24 mouse cellular contexts compared by ENCODE assay signal in the genomic region with DNA sequence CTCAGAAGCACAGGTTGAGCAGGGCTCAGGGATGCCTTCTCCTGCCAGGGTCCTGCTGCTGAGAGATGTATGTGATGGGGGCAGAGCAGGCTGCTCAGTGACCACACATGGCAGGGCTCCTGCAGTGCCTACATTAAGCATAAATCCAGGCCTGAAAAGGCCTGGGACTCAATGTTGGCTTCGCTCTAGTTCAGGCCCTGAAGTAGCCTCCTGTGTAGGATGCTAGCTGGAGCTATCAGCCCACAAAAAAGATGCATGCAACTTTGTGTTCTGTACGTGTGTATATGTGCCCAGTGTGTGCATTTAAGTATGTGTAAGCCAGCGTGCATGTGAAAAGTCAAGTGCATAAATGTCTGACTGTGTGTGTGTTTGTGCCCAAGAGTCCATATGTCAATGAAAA. TPM values are rescaled to one million over a fixed set of nuclear protein-coding genes. Genes with fewer than 3 reads are reported as not detected.
DNase-seq lines count a peak whose midpoint lies in the region; ATAC-seq lines count a peak whose summit lies in the region.
"Had no signal": no experiment of that assay in that cellular context is flagged by ENCODE, and none has a peak within 500 bp of the region (broad histone marks: within the 10 kb centered on the region; RNA-seq: fewer than 3 reads in every experiment).

No protein-coding gene starts in this region.

- H3K9ac ChIP-seq in midbrain, embryonic 13.5 days (replicated peaks): no peak overlapping the region
- H3K9ac ChIP-seq: embryonic facial prominence, embryonic 13.5 days; embryonic facial prominence, embryonic 15.5 days; forebrain, embryonic 12.5 days had no signal

- no peak overlapping the region for H3K27ac ChIP-seq in midbrain, embryonic 13.5 days
- H3K27ac ChIP-seq: embryonic facial prominence, embryonic 13.5 days; embryonic facial prominence, embryonic 15.5 days; forebrain, embryonic 10.5 days; forebrain, embryonic 12.5 days had no signal

- H3K27me3 ChIP-seq in midbrain, embryonic 13.5 days: peaks cover 8% of the 10 kb centered on the region; the same call in 1 of the 2 replicates
- H3K27me3 ChIP-seq: embryonic facial prominence, embryonic 15.5 days had no signal

- peak; percentile 2 for DNase-seq in adrenal gland, postnatal 14 days
- DNase-seq in adrenal gland, adult 2 months: no peak
- peak; percentile 7 for DNase-seq in kidney, postnatal 10 days
- DNase-seq in kidney, postnatal 14 days: no peak
- DNase-seq in NIH3T3 (ENCODE audit: low read depth): peak; percentile 61
- DNase-seq: adrenal gland, adult 8-10 months; adrenal gland, postnatal 25 days; B cell, adult 2 months; cerebellum, adult 11 months; cerebellum, adult 8-10 months; cerebellum, adult 9-11 months; cerebellum, postnatal 14 days; cerebellum, postnatal 36 days; embryo, embryonic 11 days had no signal

- peaks cover 8% of the 10 kb centered on the region; the same call in 1 of the 2 replicates for H3K4me1 ChIP-seq in midbrain, embryonic 13.5 days (replicated peaks)

- H3K4me2 ChIP-seq in midbrain, embryonic 13.5 days (replicated peaks): no peak overlapping the region
- H3K4me2 ChIP-seq: embryonic facial prominence, embryonic 13.5 days; embryonic facial prominence, embryonic 15.5 days; forebrain, embryonic 12.5 days had no signal

- H3K36me3 ChIP-seq in midbrain, embryonic 13.5 days: no peaks in the 10 kb centered on the region
- H3K36me3 ChIP-seq: embryonic facial prominence, embryonic 13.5 days; embryonic facial prominence, embryonic 15.5 days; forebrain, embryonic 10.5 days; forebrain, embryonic 12.5 days; G1E had no signal

- ATAC-seq in midbrain, embryonic 13.5 days: no peak
- ATAC-seq: CD4-positive, CD25-positive, alpha-beta regulatory T cell, adult 4 months; forebrain, embryonic 14.5 days; forebrain, embryonic 16.5 days had no signal

- no peaks in the 10 kb centered on the region for H3K9me3 ChIP-seq in midbrain, embryonic 13.5 days
- H3K9me3 ChIP-seq: embryonic facial prominence, embryonic 13.5 days; embryonic facial prominence, embryonic 15.5 days; forebrain, embryonic 10.5 days; forebrain, embryonic 12.5 days; G1E had no signal

- no peak overlapping the region for H3K4me3 ChIP-seq in midbrain, embryonic 13.5 days (replicated peaks)
- H3K4me3 ChIP-seq: embryonic facial prominence, embryonic 13.5 days; embryonic facial prominence, embryonic 15.5 days; erythroblast, embryonic 14.5 days; forebrain, embryonic 10.5 days; forebrain, embryonic 12.5 days had no signal

- 85% methylated on average over 3 of the region's 3 CpGs for WGBS in midbrain, embryonic 13.5 days

RNA-seq across cellular contexts. Expression of gene Pim3, which starts 12.1 kb away (rescaled TPM):
- 70.9 and 76.5 TPM in 2 replicates for total RNA-seq in adrenal gland, postnatal 14 days (2021)
- 100 to 1,000 TPM in 1 of 2 experiments, 10 to 100 TPM in 1; 71.7 to 105 TPM for total RNA-seq in adrenal gland, adult 2 months (2021)
- 156 and 157 TPM in 2 replicates for polyA plus RNA-seq in adrenal gland, adult 2 months (2012; rRNA removed)
- polyA plus RNA-seq in midbrain, embryonic 13.5 days (2015; fragmentation: Nextera tagmentation; extraction: Ambion mirVana): 42.0 and 47.6 TPM in 2 replicates

RNA-seq across cellular contexts. Expression of gene Creld2, which starts 54.6 kb away (rescaled TPM):
- 33.0 and 35.0 TPM in 2 replicates for total RNA-seq in adrenal gland, postnatal 14 days (2021)
- total RNA-seq in adrenal gland, adult 2 months (2021): 10 to 100 TPM; 44.8 to 45.6 TPM
- 25.5 and 25.7 TPM in 2 replicates for polyA plus RNA-seq in adrenal gland, adult 2 months (2012; rRNA removed)
- polyA plus RNA-seq in midbrain, embryonic 13.5 days (2015; fragmentation: Nextera tagmentation; extraction: Ambion mirVana): 55.7 and 56.2 TPM in 2 replicates

RNA-seq across cellular contexts. Expression of gene Alg12, which starts 54.9 kb away (rescaled TPM):
- 14.3 and 14.8 TPM in 2 replicates for total RNA-seq in adrenal gland, postnatal 14 days (2021)
- total RNA-seq in adrenal gland, adult 2 months (2021): 10 to 100 TPM; 15.2 to 19.2 TPM
- 20.4 and 21.2 TPM in 2 replicates for polyA plus RNA-seq in adrenal gland, adult 2 months (2012; rRNA removed)
- polyA plus RNA-seq in midbrain, embryonic 13.5 days (2015; fragmentation: Nextera tagmentation; extraction: Ambion mirVana): 7.4 and 7.5 TPM in 2 replicates

Comparison
In these comparisons a context has a peak if more than half of its experiments do, and no peak if none do; other contexts are left out.
1. DNase-seq: peak in adrenal gland, postnatal 14 days (single experiment), kidney, postnatal 10 days (single experiment) and NIH3T3 (single experiment); none in adrenal gland, adult 2 months (single experiment) and kidney, postnatal 14 days (single experiment).